Mouse (Mus musculus) stomach, embryonic 14.5 days (tissue): ENCODE data around the gene Kazn. TPM values are rescaled to one million over a fixed set of nuclear protein-coding genes. Genes with fewer than 3 reads are reported as not detected.

Experiments
- ATAC-seq: fragments of 200-750 bp; cut with Nextera tagmentation; 2 replicates; pipeline ENCODE4 v1.8.0; 2017; ENCODE audit warnings: low read depth, moderate TSS enrichment; ENCODE audit not compliant: insufficient number of reproducible peaks, insufficient read depth, low FRiP score
- H3K27ac ChIP-seq: fragments of 300-500 bp; sonication (generic); 2 replicates; pipeline ENCODE4 v1.5.1; 2014; ENCODE audit warnings: mild to moderate bottlenecking, low read length, moderate library complexity, mixed read lengths
- H3K27me3 ChIP-seq: fragments of 300-500 bp; sonication (generic); 2 replicates; pipeline ENCODE4 v1.6.1; 2014; ENCODE audit warnings: low read length, control low read depth, mixed read lengths; ENCODE audit not compliant: control insufficient read depth, insufficient read depth
- H3K36me3 ChIP-seq: fragments of 300-500 bp; sonication (generic); 2 replicates; pipeline ENCODE4 v1.6.1; 2014; ENCODE audit warnings: mild to moderate bottlenecking, control low read depth, low read length, moderate library complexity, mixed read lengths; ENCODE audit not compliant: control insufficient read depth, insufficient read depth
- H3K4me1 ChIP-seq: fragments of 300-500 bp; sonication (generic); 2 replicates; pipeline ENCODE4 v1.6.1; 2014; ENCODE audit warnings: low read length, control low read depth, mixed read lengths; ENCODE audit not compliant: control insufficient read depth, insufficient read depth
- H3K4me2 ChIP-seq: fragments of 300-500 bp; sonication (generic); replicated peaks from 2 replicates; pipeline ENCODE4 v1.6.1; 2014; ENCODE audit warnings: low read depth, low read length, control low read depth
- H3K4me3 ChIP-seq: fragments of 300-500 bp; sonication (generic); 2 replicates; pipeline ENCODE4 v1.5.1; 2014; ENCODE audit warnings: low read depth, low read length, control low read depth
- H3K9ac ChIP-seq: fragments of 300-500 bp; sonication (generic); replicated peaks from 2 replicates; pipeline ENCODE4 v1.6.1; 2014; ENCODE audit warnings: low read depth, mild to moderate bottlenecking, control low read depth, low read length, moderate library complexity, mixed read lengths
- H3K9me3 ChIP-seq: fragments of 300-500 bp; sonication (generic); 2 replicates; pipeline ENCODE4 v1.6.1; 2016; ENCODE audit warnings: low read depth, low read length, control low read depth; ENCODE audit not compliant: control insufficient read depth
- WGBS: fragments of 180-500 bp; shearing (Covaris S2); extraction: QIAGEN DNeasy Blood & Tissue Kit; methylation state at CpG from one replicate; pipeline ENCODE4 v1.1.7; 2014; 5-methylcytosine and 5-hydroxymethylcytosine counted together
- polyA plus RNA-seq: library from polyadenylated mRNA; unstranded; fragments of >200 nt; fragmentation: Nextera tagmentation; extraction: Ambion mirVana; gene quantifications from 2 replicates; pipeline ENCODE4 v1.2.1, GENCODE M21; 2014

Kazn gene
- polyA plus RNA-seq, 1 experiment from 2014 or later = 12.5 TPM

- 64% methylated on average over 2 of the region's 2 CpGs for WGBS
- Histone ChIP-seq H3K27ac (no peak overlapping the region), H3K27me3 (no peaks in the 10 kb centered on the region), H3K4me2 (no peak overlapping the region), H3K4me1 (0 out of 2 replicates have a peak, but pooled peaks cover 3% of the 10 kb centered on the region), H3K9ac (no peak overlapping the region), H3K36me3 (peaks cover 37% of the 10 kb centered on the region), H3K4me3 (no peak overlapping the region), H3K9me3 (no peaks in the 10 kb centered on the region)
- no peak for ATAC-seq
These were observed 89.1 kb downstream of the Kazn start for GRCm38 (mm10) chr4:142150086-142150485.

DNA sequence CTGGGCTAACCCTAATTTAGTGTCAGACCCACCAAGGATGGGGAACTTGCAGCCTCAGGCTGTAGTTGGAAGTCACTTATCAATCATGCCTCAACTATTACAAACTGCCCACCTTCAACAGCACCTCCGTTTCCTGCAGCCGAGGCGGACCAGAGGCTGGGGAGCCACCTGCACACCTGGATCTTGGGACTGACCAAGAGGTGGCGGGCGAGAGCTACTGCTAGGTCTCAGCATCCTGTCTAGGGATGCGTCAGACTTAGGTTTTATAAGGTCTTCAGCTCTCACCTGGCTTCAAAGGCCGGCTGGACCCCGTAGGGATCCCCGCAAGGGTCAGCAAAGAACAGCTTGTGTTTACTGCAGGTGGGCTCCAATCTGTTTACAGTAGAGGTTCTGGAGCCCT is 90.0 kb downstream of the Kazn start:
- no peak for ATAC-seq
- no peak overlapping the region for H3K27ac ChIP-seq
- H3K4me3 ChIP-seq = no peak overlapping the region
- H3K27me3 ChIP-seq = no peaks in the 10 kb centered on the region
- H3K4me1 ChIP-seq = 0 out of 2 replicates have a peak, but pooled peaks cover 3% of the 10 kb centered on the region
- H3K36me3 ChIP-seq = peaks cover 45% of the 10 kb centered on the region
- no peak overlapping the region for H3K4me2 ChIP-seq
- H3K9me3 ChIP-seq = no peaks in the 10 kb centered on the region
- WGBS = 63% methylated on average over 9 of the region's 9 CpGs
- H3K9ac ChIP-seq = no peak overlapping the region

DNA sequence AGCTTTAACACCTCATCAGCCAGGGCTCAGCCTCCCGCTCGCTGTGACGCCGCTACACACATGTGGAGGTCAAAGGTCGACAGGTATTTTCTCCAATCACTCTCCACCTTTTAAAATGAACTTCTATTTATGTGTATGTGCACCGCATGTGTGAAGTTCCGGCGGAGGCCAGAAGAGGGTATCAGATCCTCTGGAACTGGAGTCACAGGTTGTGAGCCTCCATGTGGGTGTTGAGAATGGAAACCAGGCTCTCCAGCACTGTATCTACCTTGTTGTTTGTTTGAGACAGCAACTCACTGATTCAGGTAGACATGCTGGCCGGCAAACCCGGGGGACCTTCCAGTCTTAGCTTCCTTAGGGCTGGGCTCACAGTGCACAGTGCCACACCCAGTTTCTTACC is 91.5 kb downstream of the Kazn start:
- Histone ChIP-seq H3K4me1 (no peaks in the 10 kb centered on the region), H3K9ac (no peak overlapping the region), H3K4me3 (no peak overlapping the region), H3K27ac (no peak overlapping the region), H3K9me3 (no peaks in the 10 kb centered on the region), H3K36me3 (peaks cover 50% of the 10 kb centered on the region), H3K27me3 (no peaks in the 10 kb centered on the region), H3K4me2 (no peak overlapping the region)
- ATAC-seq = no peak
- 97% methylated on average over 10 of the region's 10 CpGs for WGBS

DNA sequence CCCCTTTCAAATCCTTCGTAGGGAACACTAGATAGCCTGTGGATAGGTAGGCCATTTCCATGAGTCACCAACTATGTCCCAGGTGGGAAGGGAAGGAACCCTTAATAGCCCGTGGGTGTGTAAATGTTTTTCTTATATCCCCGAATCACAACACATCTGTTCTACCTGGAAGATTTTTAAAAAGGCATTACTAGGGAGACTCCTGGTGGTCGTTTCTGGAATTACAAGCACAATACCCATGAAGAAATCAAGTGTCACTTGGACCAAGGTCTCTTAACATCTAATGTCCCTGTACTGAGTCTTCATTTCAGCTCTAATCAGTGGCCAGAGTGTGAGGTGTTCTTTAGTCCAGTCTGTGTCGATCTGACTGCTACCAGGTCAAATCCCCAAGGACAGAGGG is 95.1 kb downstream of the Kazn start:
- H3K4me1 ChIP-seq = no peaks in the 10 kb centered on the region

DNA sequence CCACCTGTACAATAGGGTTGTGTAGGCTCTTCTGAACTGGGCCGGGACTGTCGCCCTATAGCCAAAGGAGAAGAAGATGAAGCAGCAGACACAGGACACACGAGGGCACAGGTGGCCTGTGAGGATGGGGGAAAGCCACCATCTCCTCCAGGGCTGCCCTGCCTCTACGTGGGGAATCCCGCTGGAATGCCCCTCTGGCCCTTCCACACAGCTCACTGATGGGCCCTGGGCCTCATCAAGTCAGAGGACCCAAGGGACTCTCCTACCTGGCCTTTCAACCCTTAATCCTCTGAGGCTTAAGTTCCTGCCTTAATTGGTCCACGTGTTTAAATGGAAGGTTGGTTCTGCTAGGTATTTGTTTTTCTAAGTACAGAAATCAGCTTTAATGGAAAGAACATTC is 95.9 kb downstream of the Kazn start:
- H3K36me3 ChIP-seq = peaks cover 41% of the 10 kb centered on the region

More for the DNA sequence above, 95.1 kb downstream of the Kazn start:
- ATAC-seq = no peak
- no peak overlapping the region for H3K9ac ChIP-seq
- no peak overlapping the region for H3K4me2 ChIP-seq
- no peak overlapping the region for H3K4me3 ChIP-seq
- peaks cover 43% of the 10 kb centered on the region for H3K36me3 ChIP-seq
- no peaks in the 10 kb centered on the region for H3K9me3 ChIP-seq
- H3K27ac ChIP-seq = no peak overlapping the region
- WGBS = 50% methylated on average over 5 of the region's 5 CpGs
- H3K27me3 ChIP-seq = no peaks in the 10 kb centered on the region

GRCm38 (mm10) chr4:142139729-142140128 is 99.5 kb downstream of the Kazn start:
- Histone ChIP-seq H3K27ac (no peak overlapping the region), H3K36me3 (peaks cover 16% of the 10 kb centered on the region; the same call in 1 of the 2 replicates), H3K27me3 (no peaks in the 10 kb centered on the region), H3K4me1 (no peaks in the 10 kb centered on the region), H3K4me2 (no peak overlapping the region), H3K9me3 (no peaks in the 10 kb centered on the region), H3K4me3 (no peak overlapping the region), H3K9ac (no peak overlapping the region)
- no peak for ATAC-seq
- WGBS = 86% methylated on average over 5 of the region's 5 CpGs

More for the DNA sequence above, 95.9 kb downstream of the Kazn start:
- no peaks in the 10 kb centered on the region for H3K27me3 ChIP-seq
- no peak overlapping the region for H3K27ac ChIP-seq
- no peaks in the 10 kb centered on the region for H3K4me1 ChIP-seq
- ATAC-seq = no peak
- no peaks in the 10 kb centered on the region for H3K9me3 ChIP-seq
- 86% methylated on average over 6 of the region's 6 CpGs for WGBS
- H3K9ac ChIP-seq = no peak overlapping the region
- H3K4me2 ChIP-seq = no peak overlapping the region
- H3K4me3 ChIP-seq = no peak overlapping the region

GRCm38 (mm10) chr4:142138356-142139099 is 100.7 kb downstream of the Kazn start:
- Histone ChIP-seq H3K27ac (no peak overlapping the region), H3K9ac (no peak overlapping the region), H3K36me3 (peaks cover 11% of the 10 kb centered on the region; the same call in 1 of the 2 replicates), H3K27me3 (no peaks in the 10 kb centered on the region), H3K4me3 (no peak overlapping the region), H3K9me3 (no peaks in the 10 kb centered on the region), H3K4me2 (no peak overlapping the region), H3K4me1 (no peaks in the 10 kb centered on the region)
- WGBS = 65% methylated on average over 9 of the region's 9 CpGs
- no peak for ATAC-seq

GRCm38 (mm10) chr4:142136766-142137503 is 102.3 kb downstream of the Kazn start:
- Histone ChIP-seq H3K4me2 (no peak overlapping the region), H3K9me3 (no peaks in the 10 kb centered on the region), H3K27me3 (no peaks in the 10 kb centered on the region), H3K4me3 (no peak overlapping the region), H3K36me3 (peaks cover 5% of the 10 kb centered on the region; the same call in 1 of the 2 replicates), H3K9ac (no peak overlapping the region), H3K4me1 (no peaks in the 10 kb centered on the region), H3K27ac (no peak overlapping the region)
- ATAC-seq = no peak
- WGBS = 94% methylated on average over 10 of the region's 10 CpGs
